Mouse (Mus musculus) hematopoietic multipotent progenitor cell, adult 10-12 weeks (in vitro differentiated cells): ENCODE results near the gene Dip2c. TPM values are rescaled to one million over a fixed set of nuclear protein-coding genes. Genes with fewer than 3 reads are reported as not detected.

Source experiments
- polyA plus RNA-seq: library from polyadenylated mRNA; stranded (reverse); fragments of >175 nt; gene quantifications from 2 replicates; pipeline ENCODE4 v1.2.3, GENCODE M21; 2012; ENCODE audit warnings: low replicate concordance

Gene Dip2c
- 1.5 and 2.0 TPM in 2 replicates for polyA plus RNA-seq

DNA sequence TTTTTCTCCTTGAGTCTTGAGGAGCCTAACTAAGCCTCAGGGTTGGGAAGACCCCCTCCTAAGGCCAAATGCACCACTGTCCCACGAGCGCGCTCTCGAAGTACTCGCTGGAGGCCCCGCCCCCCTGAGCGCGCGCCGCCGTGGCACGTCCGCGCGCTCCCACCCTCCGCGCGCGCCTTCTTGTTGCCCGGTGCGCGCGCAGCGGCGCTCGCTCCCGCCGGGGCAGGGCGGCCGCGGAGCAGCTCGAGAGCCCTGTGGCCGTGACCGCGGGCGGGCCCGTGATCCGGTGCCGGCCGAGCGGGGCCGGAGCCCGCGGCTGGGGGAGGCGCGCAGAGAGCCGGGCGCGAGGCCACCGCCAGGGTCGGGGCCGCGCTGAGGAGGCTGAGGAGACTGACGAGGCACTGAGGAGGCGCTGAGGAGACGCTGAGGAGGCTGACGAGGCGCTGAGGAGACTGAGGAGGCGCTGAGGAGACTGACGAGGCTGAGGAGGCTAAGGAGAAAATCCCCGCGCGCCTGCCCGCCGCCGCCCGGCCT, at the start of gene Dip2c:
Dip2c (plus strand) TSS at position 207 of the 534 bp plus-strand sequence.

Other genes with a start within 250 kb of the Dip2c start
- gene Larp4b, start 182.6 kb upstream of the Dip2c start, polyA plus RNA-seq: 23.1 and 24.3 TPM in 2 replicates